Mouse (Mus musculus) layer of hippocampus, adult 18-20 months (tissue): ENCODE results near the gene Ptgfrn. TPM values are rescaled to one million over a fixed set of nuclear protein-coding genes. Genes with fewer than 3 reads are reported as not detected.

ENCODE experiments used
- DNase-seq, 2 experiments: peaks; one replicate each; pipeline ENCODE4 v3.0.0; 2022; ENCODE audit warnings: low spot score in 2 of 2
- long read RNA-seq: library from polyadenylated mRNA; stranded (forward); transcript quantifications from one replicate; pipeline ENCODE4 v2.0.0, GENCODE M21; 2021
- total RNA-seq, 2 experiments: library from RNA; stranded (reverse); gene quantifications; 2 replicates each; pipeline ENCODE4 v1.2.3; 2021

Gene Ptgfrn
- 10 to 100 TPM in 1 of 2 experiments, 1 to 10 TPM in 1; 7.8 to 11.1 TPM for total RNA-seq
- long read RNA-seq, full-length matches to known transcripts: 1 of 3 reads
- long read RNA-seq, partial matches to known transcripts: 1 of 3 reads
- long read RNA-seq, other reads (novel, unspliced or antisense): 1 of 3 reads

DNA sequence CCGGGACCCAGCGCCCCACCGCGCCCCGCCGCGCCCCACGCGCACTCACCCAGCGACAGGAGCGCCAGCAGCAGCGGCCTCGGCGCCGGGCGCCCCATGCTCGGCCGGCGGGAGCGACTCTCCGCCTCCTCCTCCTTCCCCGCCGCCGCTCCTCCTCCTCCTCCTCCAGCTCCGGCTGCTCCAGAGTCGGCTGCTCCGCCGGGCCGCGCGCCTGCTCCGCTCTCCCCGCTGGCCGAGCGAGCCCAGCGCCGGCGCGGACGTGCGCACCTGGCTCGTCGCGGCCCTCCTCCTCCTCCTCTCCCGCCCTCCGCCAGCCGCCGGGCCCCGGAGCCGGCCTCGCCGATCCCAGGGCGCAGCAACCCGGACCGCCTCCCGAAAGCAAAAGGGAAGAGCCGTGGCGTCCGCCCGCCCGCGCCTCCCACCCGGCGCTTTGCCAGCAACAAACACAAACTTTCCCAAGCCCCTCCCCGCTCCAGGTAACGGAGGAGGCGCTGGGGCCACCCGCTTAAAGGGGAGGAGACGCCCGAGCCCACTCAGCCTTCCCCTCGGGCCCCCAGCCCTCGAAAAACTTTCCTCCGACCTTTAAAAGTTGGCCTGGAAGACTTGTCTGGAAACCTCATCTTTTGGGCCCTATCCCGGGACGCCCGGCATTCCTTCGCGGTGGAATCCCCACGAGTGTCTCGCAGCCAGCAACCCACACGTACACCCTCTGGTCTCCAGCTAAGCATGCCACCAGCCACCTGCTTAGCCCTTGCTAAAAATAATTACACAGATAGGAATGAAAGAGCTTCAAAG is at the start of gene Ptgfrn:
Gene Ptgfrn, minus strand, starts transcription at position 236 of the 795 bp plus-strand sequence.
- no peak for DNase-seq

DNA sequence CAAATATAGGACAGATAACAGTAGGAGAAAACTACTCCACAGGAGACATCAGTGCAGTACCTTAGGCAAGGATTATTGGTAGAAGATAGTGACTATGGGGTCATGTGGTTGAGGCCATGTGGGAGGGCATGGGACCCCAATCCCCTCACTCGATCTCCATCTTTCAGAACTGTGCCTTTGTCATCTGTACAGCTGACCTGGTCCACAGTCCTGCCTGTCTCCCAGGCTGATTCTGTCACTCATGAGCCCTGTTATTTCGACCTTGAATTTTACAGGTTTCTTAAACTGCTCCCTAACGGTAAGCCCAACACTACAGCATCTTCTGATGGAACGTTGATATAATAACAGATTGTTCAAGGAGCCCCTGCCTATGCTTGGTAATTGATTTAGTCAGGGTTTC is 49.6 kb upstream of the Ptgfrn start:
- DNase-seq: no peak

DNA sequence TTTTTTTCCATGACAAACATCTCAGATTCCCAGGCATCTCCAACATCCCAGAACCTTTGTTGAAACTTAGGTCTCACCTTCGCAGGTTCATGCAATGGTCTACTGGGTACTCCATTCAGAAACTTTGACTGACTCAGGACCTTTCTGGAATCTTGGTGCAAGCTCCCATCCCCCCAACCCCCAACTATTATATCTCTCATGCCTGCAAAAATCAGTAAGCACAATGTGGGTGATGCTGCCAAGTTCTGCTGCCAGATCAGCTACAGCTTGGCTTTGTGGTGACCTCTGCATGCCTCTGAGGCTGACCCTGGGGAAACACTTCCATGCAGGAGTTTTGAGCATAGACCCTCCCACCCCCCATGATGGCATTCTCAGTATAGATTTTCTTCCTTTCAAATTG is 44.0 kb upstream of the Ptgfrn start:
- no peak for DNase-seq

- DNase-seq: no peak
Observed at GRCm38 (mm10) chr3:101153341-101153740, 43.3 kb upstream of the Ptgfrn start.

DNA sequence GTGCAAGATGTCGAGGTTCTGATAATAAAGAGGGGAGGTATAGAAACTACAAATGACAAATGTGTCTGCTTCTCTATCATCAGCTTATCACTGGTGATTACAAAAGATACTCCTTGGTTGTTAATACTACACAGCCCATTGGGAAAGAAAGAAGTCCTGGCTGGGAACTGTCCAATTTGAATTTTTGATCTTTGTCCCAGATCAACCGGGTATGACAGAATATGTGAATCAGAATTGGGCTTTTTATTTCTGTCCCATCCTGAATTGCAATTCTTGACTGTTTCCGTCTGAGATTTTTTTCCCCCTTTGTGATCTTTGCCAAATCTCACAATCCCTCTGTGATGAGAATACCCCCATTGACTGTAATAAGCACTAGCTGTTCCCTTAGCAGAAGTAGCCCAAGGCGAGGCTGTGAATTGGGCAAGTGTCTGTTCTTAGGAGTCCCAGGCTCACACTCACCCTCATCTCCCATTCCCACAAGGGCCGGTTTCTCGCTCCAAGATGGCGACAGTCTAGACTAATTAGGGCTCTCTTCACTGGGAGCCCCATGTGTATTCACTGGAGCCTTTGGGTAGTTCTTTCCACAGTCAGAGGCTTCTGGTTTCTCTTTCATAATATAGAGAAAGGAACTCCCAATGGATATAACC is 36.2 kb upstream of the Ptgfrn start:
- no peak for DNase-seq

DNA sequence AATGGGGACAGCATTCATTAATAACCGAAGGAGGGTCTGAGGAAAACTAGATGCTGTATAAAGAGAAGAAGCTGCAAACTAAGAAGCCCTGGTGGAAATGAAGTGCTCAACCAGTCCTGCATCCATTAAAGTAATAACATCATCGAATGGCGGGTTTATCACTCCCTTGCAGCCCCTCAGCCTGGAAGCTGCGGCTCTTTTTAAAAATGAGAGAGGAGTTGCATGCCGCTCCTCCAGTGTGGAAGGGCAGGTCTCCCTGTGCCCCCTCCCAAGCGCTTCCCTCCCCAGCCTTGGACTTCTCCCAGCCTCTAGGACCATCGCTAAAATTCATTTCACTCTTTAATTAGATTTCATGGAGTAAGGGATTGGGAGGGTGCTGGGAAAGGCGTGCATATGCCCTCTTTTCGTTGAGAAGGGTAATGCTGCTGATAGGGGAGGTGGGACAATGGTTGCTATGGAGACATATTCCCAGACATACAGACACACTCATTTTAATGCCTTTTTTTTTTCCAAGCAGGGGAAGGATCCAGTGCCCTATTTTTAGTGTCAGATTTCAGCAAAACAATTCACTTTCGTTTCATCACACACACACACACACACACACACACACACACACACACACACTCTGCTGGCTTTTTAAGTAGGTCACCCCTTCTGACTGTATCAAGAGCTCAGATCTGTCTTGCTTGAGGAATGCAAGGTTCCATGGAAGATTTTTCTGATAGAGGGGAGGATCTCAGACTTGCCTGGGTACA is 35.4 kb upstream of the Ptgfrn start:
- peak in 1 of 2 experiments; percentile 43 for DNase-seq

DNA sequence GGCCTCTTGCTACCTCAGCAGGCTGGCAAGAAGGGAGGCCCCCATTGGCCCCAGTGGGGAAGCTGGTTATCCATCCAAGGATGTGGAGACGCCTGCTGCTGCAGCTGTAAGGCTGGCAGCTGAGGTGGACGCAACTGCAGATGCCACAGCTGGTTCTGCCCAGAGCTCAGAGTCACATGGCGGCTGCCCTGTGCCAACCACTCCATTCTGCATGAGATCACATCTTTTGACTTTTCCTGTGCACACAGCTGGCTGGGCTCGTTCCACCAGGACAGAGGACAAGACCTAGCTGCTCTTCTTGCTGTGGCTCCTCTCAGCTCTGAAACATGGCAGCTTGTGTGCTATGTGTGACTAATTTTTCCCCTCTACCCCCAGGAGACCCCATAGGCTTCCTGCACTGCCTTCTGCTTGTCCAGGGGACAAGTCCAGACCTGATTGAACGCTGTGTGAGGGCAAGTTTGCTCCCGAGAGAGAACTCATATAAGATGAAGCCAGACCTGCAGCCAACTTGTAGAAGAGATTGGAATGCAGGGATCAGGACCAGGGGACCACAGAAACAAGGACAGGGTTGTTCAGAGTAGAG is 34.4 kb upstream of the Ptgfrn start:
- DNase-seq: no peak

DNA sequence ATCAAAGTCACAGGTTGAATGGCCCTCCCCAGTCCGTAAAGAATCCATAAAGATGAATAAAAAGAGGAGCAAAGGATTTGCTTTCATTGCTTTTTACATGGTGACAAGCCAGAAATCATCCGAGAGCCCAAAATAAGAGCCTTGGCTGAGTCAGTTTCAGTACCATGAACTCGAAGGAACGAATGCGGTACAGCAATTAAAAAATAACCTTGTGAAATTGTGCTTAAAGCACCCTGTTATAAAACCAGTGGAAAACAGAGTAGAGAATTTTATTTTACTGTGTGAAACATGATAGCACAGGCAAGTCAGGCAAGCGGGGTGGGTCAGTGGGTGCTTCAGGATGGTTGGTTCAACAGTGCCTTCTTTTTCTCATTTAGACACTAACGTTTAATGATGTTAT is 33.4 kb upstream of the Ptgfrn start:
- no peak for DNase-seq

- peak in 1 of 2 experiments; percentile 75 for DNase-seq
Observed at GRCm38 (mm10) chr3:101141864-101142263, 31.8 kb upstream of the Ptgfrn start.

DNA sequence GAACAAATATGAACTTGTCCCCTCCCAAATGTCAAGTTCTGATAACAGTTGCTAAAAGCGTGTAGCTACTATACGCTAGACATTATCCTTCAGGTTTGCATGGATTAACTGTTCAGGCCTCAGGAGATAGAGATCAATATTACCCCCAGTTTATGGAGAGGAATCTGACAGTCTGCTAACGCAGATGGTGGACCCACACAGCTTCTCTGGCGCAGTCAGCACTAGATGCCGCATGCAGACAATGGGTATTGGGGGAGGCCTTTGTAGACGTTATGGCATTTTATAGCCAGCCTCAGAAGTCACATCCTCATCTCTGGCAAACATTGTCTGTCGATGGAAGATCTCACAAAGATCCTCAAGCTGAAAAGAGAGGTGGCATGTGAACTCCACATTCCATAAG is 29.9 kb upstream of the Ptgfrn start:
- peak in 1 of 2 experiments; percentile 57 for DNase-seq

DNA sequence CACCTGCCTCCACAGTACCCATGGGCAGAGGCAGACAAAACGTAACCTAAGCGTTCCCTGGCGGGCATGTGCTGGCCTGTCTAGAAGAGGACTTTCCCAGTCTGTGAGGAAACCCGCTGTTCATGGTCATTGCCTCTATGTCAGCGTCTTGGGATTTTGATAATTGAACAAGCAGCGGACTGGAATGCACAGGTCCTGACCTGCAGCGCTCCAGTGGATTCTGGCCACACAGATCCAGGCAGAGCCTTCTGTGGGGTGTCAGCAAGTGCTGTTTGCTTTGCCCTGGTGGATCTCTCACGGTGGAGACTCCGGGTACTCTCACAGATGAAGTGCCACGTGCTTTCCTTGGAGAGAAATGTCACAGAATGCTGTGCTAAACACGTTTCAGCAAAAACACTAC is 26.4 kb upstream of the Ptgfrn start:
- DNase-seq: no peak

GRCm38 (mm10) chr3:101134861-101135260 is 24.8 kb upstream of the Ptgfrn start:
- DNase-seq: no peak

- no peak for DNase-seq
Observed at GRCm38 (mm10) chr3:101132981-101133380, 22.9 kb upstream of the Ptgfrn start.

DNA sequence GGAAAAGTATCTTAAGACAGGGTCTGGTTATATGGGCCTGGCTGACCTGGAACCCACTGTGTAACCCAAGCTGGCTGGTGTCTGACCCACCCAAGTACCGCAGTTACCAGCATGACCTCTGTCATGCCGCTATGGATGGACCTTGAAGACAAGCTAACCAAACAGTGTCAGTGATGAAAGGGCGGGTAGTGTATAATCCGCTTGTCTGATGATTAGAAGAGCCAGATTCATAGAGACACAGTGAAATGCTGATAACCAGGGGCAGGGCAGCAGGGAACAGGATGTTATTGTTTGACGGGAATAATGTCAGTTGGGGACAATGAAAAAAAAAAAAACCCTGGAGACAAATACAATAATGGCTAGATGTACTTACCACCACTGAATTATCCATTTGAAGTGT is 21.7 kb upstream of the Ptgfrn start:
- DNase-seq: no peak

DNA sequence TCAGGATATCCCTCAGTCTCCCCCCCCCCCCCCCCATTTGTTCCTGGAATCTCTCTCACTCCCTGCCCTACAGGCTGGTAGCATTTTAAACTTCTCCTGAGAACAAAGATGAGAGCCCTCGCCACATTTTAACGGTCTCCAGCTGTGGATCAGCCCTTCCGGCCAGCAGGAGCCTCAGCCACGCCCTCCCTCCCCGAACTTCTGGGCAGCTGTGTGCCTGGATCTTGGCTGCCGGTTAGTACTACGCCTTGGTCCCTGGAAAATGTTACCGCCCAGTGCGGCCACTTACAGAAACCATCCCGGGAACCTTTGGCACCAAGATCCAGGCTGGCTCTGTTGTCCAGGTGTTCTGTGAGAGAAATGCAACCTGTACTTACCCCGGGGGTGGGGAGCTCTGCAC is 20.4 kb upstream of the Ptgfrn start:
- DNase-seq: no peak

DNA sequence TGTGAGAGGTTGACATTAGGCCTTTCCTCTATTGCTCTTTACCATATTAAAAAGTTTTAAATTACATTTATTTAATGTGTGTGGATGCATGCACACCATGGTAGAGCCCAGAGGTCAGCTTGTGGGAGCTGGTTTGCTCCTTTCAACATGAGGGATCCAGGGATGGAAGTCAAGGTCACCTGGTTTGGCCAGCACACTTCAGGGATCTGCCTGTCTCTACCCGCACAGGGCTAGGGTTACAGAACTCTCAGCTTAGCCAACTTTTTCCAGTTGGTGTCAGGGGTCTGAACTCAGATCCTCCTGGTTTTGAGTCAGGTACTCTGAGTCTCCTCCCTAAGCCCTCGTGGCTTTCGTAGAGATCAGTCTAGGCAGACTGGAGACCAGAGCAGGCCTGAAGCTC is 19.5 kb upstream of the Ptgfrn start:
- DNase-seq: no peak

- no peak for DNase-seq
Observed at GRCm38 (mm10) chr3:101129090-101129489, 19.0 kb upstream of the Ptgfrn start.

DNA sequence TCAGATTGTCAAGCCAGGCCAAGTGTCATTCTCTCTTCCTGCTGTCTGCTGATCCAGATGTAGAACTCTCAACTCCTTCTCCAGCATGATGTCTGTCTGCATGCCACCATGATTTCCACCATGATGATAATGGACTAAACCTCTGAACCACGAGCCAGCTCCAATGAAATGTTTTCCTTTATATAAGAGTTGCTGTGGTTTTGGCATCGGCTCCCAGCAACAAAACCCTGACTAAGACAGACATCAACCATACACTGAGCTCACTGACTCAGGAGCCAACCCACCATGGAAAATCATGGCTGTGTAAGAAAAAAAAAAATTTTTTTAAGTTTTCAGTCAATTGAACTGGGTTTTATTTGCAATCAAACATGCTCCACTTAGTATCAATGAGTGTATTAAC is 17.7 kb upstream of the Ptgfrn start:
- no peak for DNase-seq

DNA sequence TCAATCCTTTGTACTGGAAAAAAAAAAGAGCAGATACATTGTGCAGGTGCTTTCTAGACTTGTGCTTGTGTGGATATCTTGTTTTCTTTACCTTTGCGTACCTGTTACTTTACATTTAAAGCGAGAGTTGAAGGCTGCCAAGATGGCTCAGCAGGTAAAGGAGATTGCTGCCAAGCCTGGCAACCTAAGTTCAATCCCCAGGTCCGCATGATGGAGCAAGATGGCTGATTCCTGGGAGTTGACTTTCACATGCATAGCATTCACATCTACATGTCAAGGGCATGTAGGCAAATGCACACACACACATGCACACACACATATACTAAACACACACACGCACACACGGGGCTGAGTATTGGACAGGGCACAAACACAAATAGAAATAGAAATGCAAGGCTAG is 14.6 kb upstream of the Ptgfrn start:
- DNase-seq: no peak

DNA sequence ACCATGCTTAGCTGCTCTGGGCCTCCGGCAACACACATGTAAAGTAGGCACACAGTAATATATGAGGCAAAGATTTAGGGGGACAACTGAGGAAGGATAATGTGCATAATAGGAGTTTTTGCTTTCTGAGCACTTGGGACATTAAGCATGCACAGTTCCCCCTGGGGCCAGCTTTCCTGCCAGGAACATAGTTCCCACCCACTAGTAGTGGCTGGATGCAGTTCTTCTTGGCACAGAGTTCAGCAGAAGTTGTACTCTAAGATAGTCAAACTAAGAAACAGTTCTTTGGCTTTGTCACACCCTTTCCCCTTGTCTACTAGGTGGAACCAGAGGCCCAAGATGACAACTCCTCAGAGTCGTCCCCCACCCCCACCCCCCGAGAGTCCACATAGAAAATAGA is 12.4 kb upstream of the Ptgfrn start:
- no peak for DNase-seq

DNA sequence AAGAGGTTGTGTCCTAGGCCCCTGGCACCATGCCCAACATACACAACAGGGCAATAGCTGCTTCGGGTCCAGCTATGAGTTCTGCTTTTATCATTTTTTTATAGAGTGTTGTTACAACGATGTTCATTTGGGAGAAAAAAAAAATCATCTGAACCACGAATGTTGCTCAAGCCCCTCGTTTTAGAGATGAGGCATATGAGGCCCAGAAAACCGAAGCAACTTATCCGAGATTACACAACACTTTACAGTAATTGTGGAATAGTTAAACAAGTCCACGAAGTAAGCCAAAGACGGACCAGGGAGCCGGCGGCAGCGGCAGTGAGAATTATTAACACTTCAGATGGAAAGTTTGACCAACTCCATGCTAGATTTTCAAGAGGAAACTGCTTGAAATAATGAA is 7.7 kb upstream of the Ptgfrn start:
- no peak for DNase-seq

DNA sequence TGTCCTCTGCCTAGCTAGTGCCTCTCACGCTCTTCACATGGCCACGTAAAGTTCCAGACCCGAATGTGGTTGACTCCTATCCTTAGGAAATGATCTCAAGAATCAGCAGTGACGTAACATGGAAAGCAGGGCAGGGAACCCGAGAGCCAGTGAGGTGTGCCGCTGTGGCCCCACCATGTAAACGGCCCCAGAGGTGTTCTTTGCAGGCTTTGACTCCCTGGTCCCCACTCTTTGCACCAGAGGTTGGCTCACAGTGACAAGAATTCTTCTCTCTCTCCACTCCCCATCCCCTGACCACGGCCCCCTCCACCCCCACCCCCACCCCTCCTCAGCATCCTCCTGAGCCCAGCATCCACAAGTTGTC is 7.3 kb upstream of the Ptgfrn start:
- no peak for DNase-seq
